Mouse (Mus musculus) lung, embryonic 15.5 days (tissue): ENCODE results near the gene Sirt4. TPM values are rescaled to one million over a fixed set of nuclear protein-coding genes. Genes with fewer than 3 reads are reported as not detected.
"Not testable (repeated sequence)": the region's sequence is repeated elsewhere in the genome, so short reads cannot be mapped to it uniquely, and the experiment has no call there.

ENCODE experiments used
- ATAC-seq: fragments of 200-750 bp; cut with Nextera tagmentation; 2 replicates; pipeline ENCODE4 v1.8.0; 2017; ENCODE audit warnings: moderate number of reproducible peaks, borderline replicate concordance; ENCODE audit not compliant: low FRiP score, low TSS enrichment; ENCODE audit errors: extremely low read depth
- H3K27ac ChIP-seq: fragments of 300-500 bp; sonication (generic); 2 replicates; pipeline ENCODE4 v1.5.1; 2015; ENCODE audit warnings: moderate library complexity, mild to moderate bottlenecking, inconsistent platforms
- H3K27me3 ChIP-seq: fragments of 300-500 bp; sonication (generic); 2 replicates; pipeline ENCODE4 v1.6.1; 2015; ENCODE audit warnings: inconsistent platforms
- H3K36me3 ChIP-seq: fragments of 300-500 bp; sonication (generic); 2 replicates; pipeline ENCODE4 v1.6.1; 2015; ENCODE audit warnings: inconsistent platforms
- H3K4me1 ChIP-seq: fragments of 300-500 bp; sonication (generic); 2 replicates; pipeline ENCODE4 v1.6.1; 2015; ENCODE audit warnings: inconsistent platforms
- H3K4me2 ChIP-seq: fragments of 300-500 bp; sonication (generic); 2 replicates; pipeline ENCODE4 v1.6.1; 2015; ENCODE audit warnings: inconsistent platforms, mild to moderate bottlenecking, moderate library complexity
- H3K4me3 ChIP-seq: fragments of 300-500 bp; sonication (generic); 2 replicates; pipeline ENCODE4 v1.5.1; 2015; ENCODE audit warnings: mild to moderate bottlenecking, inconsistent platforms
- H3K9ac ChIP-seq: fragments of 300-500 bp; sonication (generic); 2 replicates; pipeline ENCODE4 v1.6.1; 2015; ENCODE audit warnings: inconsistent platforms
- H3K9me3 ChIP-seq: fragments of 300-500 bp; sonication (generic); 2 replicates; pipeline ENCODE4 v1.6.1; 2016; ENCODE audit warnings: inconsistent platforms
- WGBS: fragments of 180-500 bp; shearing (Covaris S2); methylation state at CpG from one replicate; pipeline ENCODE4 v1.1.7; 2015; 5-methylcytosine and 5-hydroxymethylcytosine counted together
- polyA plus RNA-seq: library from polyadenylated mRNA; unstranded; fragments of >200 nt; fragmentation: Nextera tagmentation; extraction: Ambion mirVana; gene quantifications from 2 replicates; pipeline ENCODE4 v1.2.1, GENCODE M21; 2015

The Sirt4 gene
- polyA plus RNA-seq, 1 experiment from 2014 or later, result 30.4 TPM

DNA sequence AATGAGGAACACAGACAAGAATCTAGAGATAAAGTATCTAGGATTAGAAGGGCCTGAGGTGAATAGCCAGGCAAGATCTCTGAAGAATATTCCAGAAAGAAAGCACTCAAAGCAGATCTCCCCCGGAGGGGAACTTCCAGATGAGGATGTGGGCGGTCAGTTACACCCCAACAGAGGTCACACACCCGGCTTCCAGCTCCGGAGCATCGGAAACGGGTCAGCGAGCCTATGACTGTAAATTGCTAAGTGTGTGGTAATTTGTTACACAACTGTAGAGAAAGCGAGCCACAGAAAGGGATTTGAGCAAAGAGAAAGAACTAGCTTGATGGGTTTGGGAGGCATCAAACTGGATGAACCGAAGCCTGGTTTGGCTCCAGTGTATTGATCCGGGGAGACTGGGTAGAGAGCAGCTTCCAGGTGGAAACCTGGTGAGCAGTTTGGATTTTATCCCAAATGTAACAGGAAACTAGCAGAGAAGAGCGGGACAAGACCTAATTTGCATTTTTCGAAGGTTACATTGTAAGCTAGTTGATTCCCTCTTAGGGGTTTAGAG is 15.9 kb upstream of the Sirt4 start:
- Histone ChIP-seq H3K9ac (no peak overlapping the region), H3K9me3 (no peaks in the 10 kb centered on the region), H3K4me3 (no peak overlapping the region), H3K4me1 (no peaks in the 10 kb centered on the region), H3K27me3 (no peaks in the 10 kb centered on the region), H3K36me3 (no peaks in the 10 kb centered on the region), H3K4me2 (no peak overlapping the region), H3K27ac (no peak overlapping the region)
- WGBS, result 72% methylated on average over 12 of the region's 12 CpGs
- no peak for ATAC-seq

GRCm38 (mm10) chr5:115498307-115499240 is 14.0 kb upstream of the Sirt4 start:
- no peak overlapping the region for H3K27ac ChIP-seq

DNA sequence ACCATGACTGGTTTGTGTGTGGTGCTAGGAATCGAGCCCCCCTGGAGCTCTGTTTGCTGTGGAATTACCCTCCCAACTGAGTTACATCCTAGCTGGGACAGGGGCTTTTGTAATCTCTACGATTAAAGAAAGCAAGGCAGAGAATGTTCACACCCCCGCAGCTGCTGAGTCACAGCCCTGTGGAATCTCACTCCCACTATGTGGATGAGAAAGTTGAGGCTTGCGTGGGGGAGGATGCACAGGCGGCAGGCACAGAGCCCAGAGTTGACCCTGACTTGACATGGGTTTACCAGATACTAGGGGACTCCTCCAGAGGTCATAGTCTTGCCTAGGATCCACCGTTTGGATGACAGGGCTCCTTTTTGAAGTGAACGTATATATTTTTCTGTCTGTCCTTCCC is 12.5 kb upstream of the Sirt4 start:
- Histone ChIP-seq H3K4me3 (no peak overlapping the region), H3K27me3 (no peaks in the 10 kb centered on the region), H3K27ac (no peak overlapping the region), H3K4me1 (peaks cover 24% of the 10 kb centered on the region), H3K36me3 (no peaks in the 10 kb centered on the region), H3K9me3 (no peaks in the 10 kb centered on the region), H3K4me2 (no peak overlapping the region), H3K9ac (no peak overlapping the region)
- ATAC-seq, result no peak
- WGBS, result 59% methylated on average over 7 of the region's 7 CpGs

More at GRCm38 (mm10) chr5:115498307-115499240, 14.0 kb upstream of the Sirt4 start:
- H3K36me3 ChIP-seq, result no peaks in the 10 kb centered on the region
- H3K4me2 ChIP-seq, result no peak overlapping the region
- H3K4me3 ChIP-seq, result no peak overlapping the region
- peaks cover 10% of the 10 kb centered on the region for H3K4me1 ChIP-seq
- H3K27me3 ChIP-seq, result no peaks in the 10 kb centered on the region
- no peaks in the 10 kb centered on the region for H3K9me3 ChIP-seq
- 47% methylated on average over 9 of the region's 9 CpGs for WGBS
- H3K9ac ChIP-seq, result no peak overlapping the region
- no peak for ATAC-seq

DNA sequence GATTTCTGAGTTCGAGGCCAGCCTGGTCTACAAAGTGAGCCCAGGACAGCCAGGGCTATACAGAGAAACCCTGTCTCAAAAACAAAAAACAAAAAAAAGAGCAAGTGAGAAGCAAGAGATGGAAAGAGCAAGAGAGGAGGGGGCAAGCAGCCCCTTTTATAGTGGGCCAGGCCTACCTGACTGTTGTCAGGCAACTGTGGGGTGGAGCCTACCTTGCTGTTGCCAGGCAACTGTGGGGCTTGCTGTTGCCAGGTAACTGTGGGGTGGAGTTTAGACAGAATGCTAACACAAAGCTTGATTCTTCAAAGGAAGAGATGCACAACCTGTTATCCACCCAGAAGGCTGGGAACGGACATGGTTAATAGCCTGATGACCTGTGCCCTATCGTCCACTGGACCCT is 11.1 kb upstream of the Sirt4 start:
- H3K9me3 ChIP-seq, H3K9ac ChIP-seq, H3K4me3 ChIP-seq, H3K27me3 ChIP-seq, H3K36me3 ChIP-seq, H3K4me2 ChIP-seq, H3K27ac ChIP-seq, ATAC-seq: not testable (repeated sequence)
- WGBS, result 81% methylated on average over 3 of the region's 3 CpGs
- peaks cover 38% of the 10 kb centered on the region for H3K4me1 ChIP-seq

DNA sequence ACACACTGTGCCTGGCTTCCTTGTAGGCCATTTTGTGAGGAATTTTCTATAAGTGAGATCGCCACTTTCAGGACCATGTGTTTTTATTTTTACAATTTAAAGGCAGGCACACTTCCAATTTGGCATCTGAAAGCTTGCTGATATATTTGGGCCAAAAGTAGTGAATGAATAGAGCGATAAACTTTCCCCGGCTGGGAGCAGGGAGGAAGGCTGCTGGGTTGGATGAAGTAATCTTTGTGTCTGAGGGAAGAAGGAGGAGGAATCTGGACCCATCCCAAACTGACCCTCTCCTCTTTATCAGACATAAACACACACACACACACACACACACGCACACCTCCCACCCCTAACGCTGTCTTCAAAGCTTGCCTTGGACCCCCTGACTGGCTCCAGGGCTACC is 8.9 kb upstream of the Sirt4 start:
- H3K4me3 ChIP-seq, result no peak overlapping the region
- no peaks in the 10 kb centered on the region for H3K9me3 ChIP-seq
- H3K9ac ChIP-seq, result peak overlapping the region; percentile 22; the same call in 1 of the 2 replicates
- ATAC-seq, result no peak
- H3K27ac ChIP-seq, result peak overlapping the region; percentile 81
- peaks cover 44% of the 10 kb centered on the region for H3K4me1 ChIP-seq
- no peaks in the 10 kb centered on the region for H3K36me3 ChIP-seq
- no peak overlapping the region for H3K4me2 ChIP-seq
- H3K27me3 ChIP-seq, result no peaks in the 10 kb centered on the region
- WGBS, result 22% methylated on average over 5 of the region's 5 CpGs

DNA sequence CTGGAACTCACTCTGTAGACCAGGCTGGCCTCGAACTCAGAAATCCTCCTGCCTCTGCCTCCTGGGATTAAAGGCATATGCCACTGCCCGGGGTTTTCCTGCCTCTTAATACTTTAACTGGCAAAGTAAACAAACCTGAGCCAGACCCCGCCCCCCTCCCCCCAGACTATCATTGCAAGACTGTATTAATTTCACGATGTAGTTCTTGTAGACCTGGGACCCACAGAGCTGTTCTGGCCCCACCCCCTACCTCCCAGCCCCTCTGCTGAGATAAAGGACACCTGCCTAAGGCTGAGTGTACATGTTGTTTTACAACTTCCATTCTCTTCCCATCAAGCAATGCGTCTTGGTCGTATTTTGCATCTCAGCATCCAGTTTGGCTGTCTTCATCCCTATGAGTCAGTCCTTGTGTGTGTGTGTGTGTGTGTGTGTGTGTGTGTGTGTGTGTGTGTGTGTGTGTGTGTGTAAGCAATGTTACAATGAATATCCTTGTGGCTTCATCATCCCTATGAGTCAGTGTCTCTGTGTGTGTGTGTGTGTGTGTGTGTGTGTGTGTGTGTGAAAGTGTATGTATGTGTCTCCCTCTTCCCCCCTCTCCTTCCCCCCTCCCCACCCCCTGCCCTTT is 8.3 kb upstream of the Sirt4 start:
- no peak overlapping the region for H3K4me2 ChIP-seq
- peak overlapping the region; percentile 81 for H3K27ac ChIP-seq

GRCm38 (mm10) chr5:115491771-115492322 is 7.3 kb upstream of the Sirt4 start:
- Histone ChIP-seq H3K27me3 (no peaks in the 10 kb centered on the region), H3K9me3 (no peaks in the 10 kb centered on the region), H3K9ac (0 out of 2 replicates have a peak overlapping the region, but pooled peaks have one; percentile 20), H3K4me3 (peak overlapping the region; percentile 19), H3K36me3 (no peaks in the 10 kb centered on the region), H3K27ac (peak overlapping the region; percentile 38), H3K4me2 (peak overlapping the region; percentile 60), H3K4me1 (peaks cover 45% of the 10 kb centered on the region)
- 2% methylated on average over 28 of the region's 28 CpGs for WGBS
- ATAC-seq, result peak; percentile 5; the same call in 1 of the 2 replicates

More for the DNA sequence above, 8.3 kb upstream of the Sirt4 start:
- ATAC-seq, result no peak
- Histone ChIP-seq H3K4me1 (peaks cover 45% of the 10 kb centered on the region), H3K9ac (no peak overlapping the region), H3K9me3 (no peaks in the 10 kb centered on the region), H3K36me3 (no peaks in the 10 kb centered on the region), H3K4me3 (no peak overlapping the region), H3K27me3 (no peaks in the 10 kb centered on the region)
- 64% methylated on average over 6 of the region's 6 CpGs for WGBS

GRCm38 (mm10) chr5:115491076-115491475 is 6.6 kb upstream of the Sirt4 start:
- Histone ChIP-seq H3K27ac (no peak overlapping the region), H3K4me3 (no peak overlapping the region), H3K27me3 (no peaks in the 10 kb centered on the region), H3K36me3 (no peaks in the 10 kb centered on the region), H3K4me2 (peak overlapping the region; percentile 60), H3K4me1 (peaks cover 45% of the 10 kb centered on the region), H3K9me3 (no peaks in the 10 kb centered on the region), H3K9ac (no peak overlapping the region)
- WGBS, result 26% methylated on average over 5 of the region's 5 CpGs
- no peak for ATAC-seq

DNA sequence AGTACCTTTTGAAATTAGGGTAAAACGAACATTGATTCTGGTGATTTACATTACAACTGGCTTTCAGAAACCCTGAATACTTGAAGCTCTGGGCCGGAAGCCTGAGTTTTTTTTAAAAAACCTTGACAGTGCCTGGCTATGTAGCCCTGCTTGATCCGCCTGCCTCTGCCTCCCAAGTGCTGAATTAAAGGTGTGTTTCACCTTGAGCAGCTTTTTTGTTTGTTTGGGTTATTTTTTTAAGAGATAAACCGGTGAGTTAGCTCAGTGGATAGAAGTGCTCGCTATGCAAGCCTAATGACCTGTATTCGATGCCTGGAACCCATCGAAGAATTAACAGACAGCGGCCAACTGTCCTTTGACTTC is 6.1 kb upstream of the Sirt4 start:
- peak overlapping the region; percentile 27; the same call in 1 of the 2 replicates for H3K9ac ChIP-seq
- no peak for ATAC-seq
- no peaks in the 10 kb centered on the region for H3K27me3 ChIP-seq
- H3K4me2 ChIP-seq, result peak overlapping the region; percentile 60
- peak overlapping the region; percentile 100 for H3K27ac ChIP-seq
- H3K4me1 ChIP-seq, result peaks cover 45% of the 10 kb centered on the region
- H3K9me3 ChIP-seq, result no peaks in the 10 kb centered on the region
- 8% methylated on average over 8 of the region's 8 CpGs for WGBS
- no peaks in the 10 kb centered on the region for H3K36me3 ChIP-seq
- no peak overlapping the region for H3K4me3 ChIP-seq

GRCm38 (mm10) chr5:115489699-115490637 is 5.4 kb upstream of the Sirt4 start:
- Histone ChIP-seq H3K36me3 (no peaks in the 10 kb centered on the region), H3K27me3 (no peaks in the 10 kb centered on the region), H3K27ac (peak overlapping the region; percentile 100), H3K9me3 (no peaks in the 10 kb centered on the region), H3K4me1 (peaks cover 46% of the 10 kb centered on the region), H3K9ac (peak overlapping the region; percentile 73), H3K4me3 (peak overlapping the region; percentile 34), H3K4me2 (peak overlapping the region; percentile 60)
- WGBS, result under 1% methylated on average over 50 of the region's 50 CpGs
- ATAC-seq, result peak; percentile 76
